ENCODE assay signal across 11 mouse cellular contexts in the genomic region with DNA sequence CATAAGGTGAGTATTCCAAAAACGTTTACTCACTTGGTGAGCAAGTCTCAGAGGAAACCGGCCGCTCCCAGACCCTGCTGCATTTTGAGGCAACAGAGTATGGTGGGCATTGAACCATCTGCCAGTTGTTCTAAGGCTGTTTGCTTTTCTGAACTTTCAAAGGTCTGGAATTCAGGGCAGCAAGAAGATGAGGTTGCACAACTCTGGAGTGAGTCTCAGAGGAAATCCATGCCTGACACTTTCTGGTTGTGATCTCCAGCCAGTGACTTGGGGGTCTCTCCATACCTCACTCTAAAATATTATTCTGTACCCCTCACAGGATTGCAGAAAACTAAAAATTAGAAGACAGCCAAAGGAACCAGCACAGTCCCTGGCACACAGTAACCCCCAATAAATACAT. TPM values are rescaled to one million over a fixed set of nuclear protein-coding genes. Genes with fewer than 3 reads are reported as not detected.
DNase-seq lines count a peak whose midpoint lies in the region; ATAC-seq and TF ChIP-seq lines count a peak whose summit lies in the region.
"Had no signal": no experiment of that assay in that cellular context is flagged by ENCODE, and none has a peak within 500 bp of the region (broad histone marks: within the 10 kb centered on the region; RNA-seq: fewer than 3 reads in every experiment).

No protein-coding gene starts in this region.

- peak overlapping the region in 1 of 2 experiments; percentile 83; a peak in 2 of 4 replicates for H3K4me3 ChIP-seq in heart, embryonic 14.5 days (ENCODE audit: control insufficient read depth in 1 of 2, insufficient read depth in 1 of 2, low read depth in 1 of 2, low read length in 2 of 2)
- peak overlapping the region; percentile 13 for H3K4me3 ChIP-seq in testis, adult 2 months (ENCODE audit: control insufficient read depth, low read depth, low read length)
- H3K4me3 ChIP-seq in liver, postnatal 0 days (ENCODE audit: low read depth, low read length), result 0 out of 2 replicates have a peak overlapping the region, but pooled peaks have one; percentile 96
- 0 out of 2 replicates have a peak overlapping the region, but pooled peaks have one; percentile 8 for H3K4me3 ChIP-seq in stomach, postnatal 0 days (ENCODE audit: low read depth, low read length)

- peak overlapping the region in 1 of 2 experiments; percentile 99; a peak in 2 of 4 replicates for H3K27ac ChIP-seq in heart, embryonic 14.5 days (replicated peaks in 1 of 2; ENCODE audit: control insufficient read depth in 1 of 2, insufficient read depth in 1 of 2, low read depth in 2 of 2, low read length in 2 of 2)
- H3K27ac ChIP-seq in testis, adult 2 months (ENCODE audit: control insufficient read depth, insufficient read depth, low read depth, low read length), result no peak overlapping the region
- no peak overlapping the region for H3K27ac ChIP-seq in liver, postnatal 0 days (ENCODE audit: low read depth)
- H3K27ac ChIP-seq in stomach, postnatal 0 days (replicated peaks), result no peak overlapping the region; the same call in 1 of the 2 replicates

- no peak for TF ChIP-seq POLR2A in testis, adult 2 months (IDR thresholded peaks at IDR 0.05; ENCODE audit: control insufficient read depth, low read depth, low read length)

- H3K4me1 ChIP-seq in heart, embryonic 14.5 days (ENCODE audit: control insufficient read depth in 2 of 2, insufficient read depth in 2 of 2, low read length in 2 of 2), result peaks cover 0 to 8% of the 10 kb centered on the region in 2 experiments; a peak in 1 of 4 replicates
- H3K4me1 ChIP-seq in testis, adult 2 months (ENCODE audit: control insufficient read depth, insufficient read depth, low read length), result peaks cover 9% of the 10 kb centered on the region
- H3K4me1 ChIP-seq in liver, postnatal 0 days (ENCODE audit: insufficient read depth), result peaks cover 12% of the 10 kb centered on the region
- H3K4me1 ChIP-seq in stomach, postnatal 0 days (replicated peaks; ENCODE audit: control insufficient read depth, insufficient read depth), result no peaks in the 10 kb centered on the region

- H3K9ac ChIP-seq in heart, embryonic 14.5 days (ENCODE audit: low read length), result peak overlapping the region; percentile 80
- H3K9ac ChIP-seq in liver, postnatal 0 days (replicated peaks), result no peak overlapping the region
- H3K9ac ChIP-seq in stomach, postnatal 0 days (ENCODE audit: low read length), result 0 out of 2 replicates have a peak overlapping the region, but pooled peaks have one; percentile 23

- DNase-seq in heart, adult 8-10 months (ENCODE audit: low spot score), result no peak
- DNase-seq in testis, postnatal 14 days (ENCODE audit: low spot score), result no peak
- DNase-seq in liver, postnatal 0 days, result no peak
- no peak for DNase-seq in stomach, postnatal 0 days (ENCODE audit: low spot score)
- DNase-seq in c-Kit-positive CD71-positive TER-119-positive erythroid progenitor cells, embryonic 14.5 days (ENCODE audit: low spot score), result no peak
- no peak for DNase-seq in thymus, postnatal 36 days
- DNase-seq: heart, adult 18-20 months had no signal

- TF ChIP-seq CTCF in testis, adult 2 months (IDR thresholded peaks at IDR 0.05; ENCODE audit: control insufficient read depth, insufficient read depth, insufficient replicate concordance, low read depth, low read length), result no peak
- TF ChIP-seq CTCF in liver, postnatal 0 days (IDR thresholded peaks at IDR 0.05; ENCODE audit: low read depth), result no peak
- no peak for TF ChIP-seq CTCF in stomach, postnatal 0 days (IDR thresholded peaks at IDR 0.05; ENCODE audit: low read depth)

- 46% methylated on average over 3 of the region's 3 CpGs for WGBS in heart, embryonic 14.5 days
- WGBS in liver, postnatal 0 days (ENCODE audit: insufficient replicate concordance), result 67% methylated on average over 3 of the region's 3 CpGs
- WGBS in stomach, postnatal 0 days, result 73% methylated on average over 3 of the region's 3 CpGs

- no peak for TF ChIP-seq EP300 in liver, postnatal 0 days (IDR thresholded peaks at IDR 0.05; ENCODE audit: low read depth)
- TF ChIP-seq EP300 in stomach, postnatal 0 days (optimal IDR thresholded peaks at IDR 0.05), result no peak

- no peaks in the 10 kb centered on the region for H3K36me3 ChIP-seq in heart, embryonic 14.5 days (ENCODE audit: control insufficient read depth, insufficient read depth, low read length)
- H3K36me3 ChIP-seq in testis, adult 2 months (ENCODE audit: control insufficient read depth, insufficient read depth, low read length), result no peaks in the 10 kb centered on the region
- H3K36me3 ChIP-seq in liver, postnatal 0 days (replicated peaks; ENCODE audit: insufficient read depth, low read length), result no peaks in the 10 kb centered on the region
- no peaks in the 10 kb centered on the region for H3K36me3 ChIP-seq in stomach, postnatal 0 days (ENCODE audit: control insufficient read depth, insufficient read depth, low read length)
- H3K36me3 ChIP-seq: limb, embryonic 15.5 days had no signal

- H3K27me3 ChIP-seq in heart, embryonic 14.5 days (ENCODE audit: control insufficient read depth, insufficient read depth, low read length), result no peaks in the 10 kb centered on the region
- H3K27me3 ChIP-seq in testis, adult 2 months (ENCODE audit: control insufficient read depth, insufficient read depth, low read length), result no peaks in the 10 kb centered on the region
- H3K27me3 ChIP-seq in liver, postnatal 0 days (ENCODE audit: insufficient read depth, low read length), result no peaks in the 10 kb centered on the region
- no peaks in the 10 kb centered on the region for H3K27me3 ChIP-seq in stomach, postnatal 0 days (ENCODE audit: control insufficient read depth, insufficient read depth, low read length)
- H3K27me3 ChIP-seq: limb, embryonic 15.5 days had no signal

- no peaks in the 10 kb centered on the region for H3K9me3 ChIP-seq in heart, embryonic 14.5 days (ENCODE audit: control insufficient read depth, low read length)
- H3K9me3 ChIP-seq in liver, postnatal 0 days (ENCODE audit: low read length), result no peaks in the 10 kb centered on the region
- H3K9me3 ChIP-seq in stomach, postnatal 0 days (ENCODE audit: control insufficient read depth, low read length), result no peaks in the 10 kb centered on the region
- H3K9me3 ChIP-seq: limb, embryonic 15.5 days had no signal

- H3K4me2 ChIP-seq in heart, embryonic 14.5 days (ENCODE audit: low read length), result peak overlapping the region; percentile 72
- peak overlapping the region; percentile 84; the same call in 1 of the 2 replicates for H3K4me2 ChIP-seq in liver, postnatal 0 days (ENCODE audit: low read depth, low read length)
- peak overlapping the region; percentile 75 for H3K4me2 ChIP-seq in stomach, postnatal 0 days (replicated peaks; ENCODE audit: low read depth)

- no peak for ATAC-seq in heart, embryonic 14.5 days (ENCODE audit: insufficient number of reproducible peaks, insufficient read depth, low FRiP score, low read depth)
- ATAC-seq in liver, postnatal 0 days, result no peak
- ATAC-seq in stomach, postnatal 0 days (ENCODE audit: low FRiP score, low TSS enrichment), result no peak
- ATAC-seq: activated CD4-positive, CD25-positive, alpha-beta regulatory T cell, adult 4 months had no signal

RNA-seq across cellular contexts. Expression of gene Hacd1, which starts 1.8 kb away (rescaled TPM):
- polyA plus RNA-seq in heart, embryonic 14.5 days (2014; fragmentation: Nextera tagmentation; extraction: Ambion mirVana), result 270 and 272 TPM in 2 replicates
- 10 to 100 TPM; 41.9 to 56.1 (median 50.6) TPM for total RNA-seq in heart, adult 8-10 months (2022)
- 45.7 and 49.9 TPM in 2 replicates for polyA plus RNA-seq in testis, adult 2 months (2012; rRNA removed)
- 68.3 and 72.2 TPM in 2 replicates for polyA plus RNA-seq in liver, postnatal 0 days (2015; fragmentation: Nextera tagmentation; extraction: Ambion mirVana)
- 200 and 217 TPM in 2 replicates for polyA plus RNA-seq in stomach, postnatal 0 days (2015; fragmentation: Nextera tagmentation; extraction: Ambion mirVana)
- polyA plus RNA-seq: activated CD4-positive, CD25-positive, alpha-beta regulatory T cell, adult 4 months had no signal

RNA-seq across cellular contexts. Expression of gene Stam, which starts 19.7 kb away (rescaled TPM):
- polyA plus RNA-seq in heart, embryonic 14.5 days (2014; fragmentation: Nextera tagmentation; extraction: Ambion mirVana), result 55.6 and 58.3 TPM in 2 replicates
- 10 to 100 TPM; 22.9 to 26.7 (median 23.8) TPM for total RNA-seq in heart, adult 8-10 months (2022)
- polyA plus RNA-seq in testis, adult 2 months (2012; rRNA removed), result 8.1 and 8.3 TPM in 2 replicates
- 13.3 and 15.6 TPM in 2 replicates for polyA plus RNA-seq in liver, postnatal 0 days (2015; fragmentation: Nextera tagmentation; extraction: Ambion mirVana)
- polyA plus RNA-seq in stomach, postnatal 0 days (2015; fragmentation: Nextera tagmentation; extraction: Ambion mirVana), result 34.3 and 35.6 TPM in 2 replicates
